Mouse (Mus musculus): ENCODE measurements at regions not wholly inside any gene's neighbourhood (a gene's known extent, or its start where the extent isn't known, plus 50 kb on each side); places are given as distances from the start of the nearest gene placed in this dataset.

GRCm38 (mm10) chr4:62873986-62874385 lies 91.4 kb upstream of the Zfp618 start:
- DNase-seq: no peak
- intact Hi-C loops (cut with DNase I; ENCODE audit: low total_unique reads): no loop called here

- DNase-seq: no peak
- intact Hi-C loops (cut with DNase I; ENCODE audit: low total_unique reads): no loop called here
Observed at GRCm38 (mm10) chr4:62878063-62878462, 87.3 kb upstream of the Zfp618 start.

GRCm38 (mm10) chr4:62878927-62879326 lies 86.4 kb upstream of the Zfp618 start:
- DNase-seq: peak; percentile 47
- intact Hi-C loops (cut with DNase I; ENCODE audit: low total_unique reads): no loop called here

DNA sequence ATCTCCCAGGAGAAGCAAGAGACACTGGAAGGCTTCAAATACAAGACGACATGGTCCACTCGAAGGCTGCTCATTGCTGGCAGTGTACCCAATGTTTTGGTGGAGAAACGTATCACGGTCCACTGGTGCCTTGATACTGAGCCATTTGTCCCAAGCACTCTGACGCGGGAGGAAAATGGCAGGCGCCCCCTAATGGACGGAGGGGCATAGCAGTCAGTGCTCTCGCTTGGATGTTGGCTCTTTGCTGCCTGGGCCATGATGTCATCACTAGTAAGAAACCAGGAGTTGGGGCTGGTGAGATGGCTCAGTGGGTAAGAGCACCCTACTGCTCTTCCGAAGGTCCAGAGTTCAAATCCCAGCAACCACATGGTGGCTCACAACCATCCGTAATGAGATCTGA lies 83.5 kb upstream of the Zfp618 start:
- DNase-seq: no peak
- intact Hi-C loops (cut with DNase I; ENCODE audit: low total_unique reads): no loop called here

DNA sequence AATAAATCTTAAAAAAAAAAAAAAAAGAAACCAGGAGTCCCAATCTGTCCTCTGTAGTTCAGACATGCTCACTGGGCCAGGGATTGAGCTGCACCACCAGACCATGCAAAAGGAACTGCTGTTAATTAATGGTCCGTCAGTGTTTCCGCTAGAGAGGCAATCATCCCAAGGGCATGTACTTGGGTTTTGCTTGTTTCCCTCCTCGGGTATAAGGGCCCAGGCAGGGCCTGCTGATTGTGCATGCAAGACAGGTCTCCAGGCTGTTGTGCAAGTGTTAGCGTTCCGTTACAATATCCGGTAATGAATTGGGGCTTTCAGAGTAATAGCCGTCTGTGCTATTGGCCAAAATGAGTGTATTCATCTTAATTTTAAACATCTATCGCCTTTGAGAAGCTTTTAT lies 83.1 kb upstream of the Zfp618 start:
- intact Hi-C loops (cut with DNase I; ENCODE audit: low total_unique reads): no loop called here
- DNase-seq: no peak

DNA sequence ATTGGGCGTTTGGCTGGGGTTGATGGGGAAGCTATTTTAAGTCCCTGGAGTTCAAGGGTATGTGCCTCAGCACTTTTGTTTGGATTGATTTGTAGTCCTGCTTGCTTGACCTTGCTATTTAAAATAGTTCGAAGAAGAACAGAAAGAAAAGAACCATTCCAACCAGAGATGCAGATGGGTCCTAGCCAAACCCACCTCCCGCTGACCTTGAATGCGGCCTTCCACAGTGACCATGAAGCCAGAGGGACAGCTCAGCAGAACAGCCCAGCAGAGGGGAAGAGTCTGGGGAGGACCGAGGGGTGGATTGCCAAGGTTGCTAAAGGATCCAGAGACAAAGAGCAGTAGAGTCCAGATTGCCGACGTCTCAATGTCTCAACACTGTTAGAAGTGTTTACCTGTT lies 76.6 kb upstream of the Zfp618 start:
- intact Hi-C loops (cut with DNase I; ENCODE audit: low total_unique reads): no loop called here
- DNase-seq: no peak

- intact Hi-C loops (cut with DNase I; ENCODE audit: low total_unique reads): loop anchor here (2.0 kb wide), 1 partner anchor 229 kb away; no protein-coding TSS in a partner anchor
- no peak for DNase-seq
Observed at GRCm38 (mm10) chr4:62889708-62890107, 75.7 kb upstream of the Zfp618 start.

DNA sequence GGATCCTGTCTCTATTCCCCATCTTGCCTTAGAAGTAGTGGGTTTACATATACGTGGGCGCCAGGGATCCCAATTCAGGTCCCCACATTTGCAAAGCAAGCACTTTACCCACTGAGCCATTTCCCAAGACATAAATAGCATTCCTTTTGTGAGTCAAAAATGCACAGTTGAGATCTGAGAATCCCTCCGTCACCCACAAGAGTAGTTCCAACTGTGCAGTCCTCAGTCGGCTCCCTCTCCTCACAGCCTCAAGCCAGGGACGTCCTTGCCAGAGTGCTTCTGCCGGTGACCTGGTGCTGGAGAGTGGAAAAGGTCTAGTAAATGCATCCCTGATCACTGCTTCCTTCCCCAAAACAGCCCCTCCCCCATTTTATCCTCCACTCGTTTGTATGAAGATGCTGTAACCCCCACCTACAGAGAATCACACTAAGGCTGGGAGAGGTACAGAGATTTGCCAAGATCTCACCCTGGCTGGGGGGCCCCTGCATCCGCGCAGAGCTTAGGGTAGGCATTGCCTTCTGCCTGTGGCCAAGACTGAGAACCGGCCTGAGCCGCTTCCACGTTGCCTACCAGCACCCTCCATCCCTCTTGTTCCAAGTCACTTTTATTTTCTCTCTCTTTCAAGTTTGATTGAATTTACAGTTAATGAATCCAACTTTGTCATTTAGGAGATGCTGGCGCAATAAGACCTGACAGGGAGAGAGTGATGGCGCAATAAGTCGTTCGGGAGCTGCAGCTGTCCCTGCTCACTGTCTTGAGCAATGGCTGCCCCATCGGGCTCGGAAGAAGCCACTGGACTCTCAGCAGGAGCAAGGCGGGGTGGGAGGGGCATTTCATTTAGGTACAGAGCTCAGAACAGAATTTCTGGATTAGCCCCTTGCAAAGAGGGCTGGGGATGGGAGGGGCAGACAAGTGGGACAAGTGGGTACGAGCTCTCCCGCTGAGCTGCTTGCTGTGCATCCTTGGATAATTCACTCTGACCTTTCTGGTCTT lies 74.5 kb upstream of the Zfp618 start:
- intact Hi-C loops (cut with DNase I; ENCODE audit: low total_unique reads): loop anchor here (2.0 kb wide), 1 partner anchor 228 kb away; no protein-coding TSS in a partner anchor
- no peak for DNase-seq

DNA sequence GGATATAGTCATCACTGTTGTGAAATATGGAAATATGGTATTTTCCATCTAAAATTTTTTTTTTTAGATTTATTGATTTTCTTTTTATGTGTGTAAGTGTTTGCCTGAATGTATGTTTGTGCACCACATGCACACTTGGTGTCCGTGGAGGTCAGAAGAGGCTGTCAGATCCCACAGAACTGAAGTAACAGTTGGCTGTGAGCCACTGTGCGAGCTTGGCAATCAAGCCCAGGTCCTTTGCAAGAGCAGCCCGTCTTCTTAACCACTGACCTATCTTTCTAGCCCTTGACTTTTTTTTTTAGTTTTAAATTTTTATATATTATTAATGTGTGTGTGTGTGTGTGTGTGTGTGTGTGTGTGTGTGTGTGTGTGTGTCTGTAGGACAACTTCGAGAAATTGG lies 52.5 kb upstream of the Zfp618 start:
- DNase-seq: no peak
- intact Hi-C loops (cut with DNase I; ENCODE audit: low total_unique reads): no loop called here
